Mouse (Mus musculus): Measurements from ENCODE around the gene Kcnq5.
"Not testable (repeated sequence)": the region's sequence is repeated elsewhere in the genome, so short reads cannot be mapped to it uniquely, and the experiment has no call there.

Kcnq5 gene

GRCm38 (mm10) chr1:21837387-21837786 is 124.4 kb downstream of the Kcnq5 start:
- no peak for DNase-seq

GRCm38 (mm10) chr1:21836337-21836736 is 125.4 kb downstream of the Kcnq5 start:
- DNase-seq: no peak

- no peak for DNase-seq
Observed at GRCm38 (mm10) chr1:21829909-21830455, 131.8 kb downstream of the Kcnq5 start.

GRCm38 (mm10) chr1:21820066-21820630 is 141.6 kb downstream of the Kcnq5 start:
- no peak for DNase-seq

- DNase-seq: no peak
Observed at GRCm38 (mm10) chr1:21805064-21805463, 156.7 kb downstream of the Kcnq5 start.

- no peak for DNase-seq
Observed at GRCm38 (mm10) chr1:21804477-21804866, 157.3 kb downstream of the Kcnq5 start.

GRCm38 (mm10) chr1:21803751-21804476 is 157.8 kb downstream of the Kcnq5 start:
- DNase-seq: no peak

- DNase-seq: no peak
Observed at GRCm38 (mm10) chr1:21780746-21781145, 181.0 kb downstream of the Kcnq5 start.

- no peak for DNase-seq
Observed at GRCm38 (mm10) chr1:21777560-21777959, 184.2 kb downstream of the Kcnq5 start.

GRCm38 (mm10) chr1:21773931-21774330 is 187.8 kb downstream of the Kcnq5 start:
- no peak for DNase-seq

GRCm38 (mm10) chr1:21770494-21770893 is 191.2 kb downstream of the Kcnq5 start:
- no peak for DNase-seq

GRCm38 (mm10) chr1:21749297-21749696 is 212.4 kb downstream of the Kcnq5 start:
- no peak for DNase-seq

- DNase-seq: no peak
Observed at GRCm38 (mm10) chr1:21729131-21729530, 232.6 kb downstream of the Kcnq5 start.

- DNase-seq: not testable (repeated sequence)
Observed at GRCm38 (mm10) chr1:21723231-21723630, 238.5 kb downstream of the Kcnq5 start.

GRCm38 (mm10) chr1:21721246-21721645 is 240.5 kb downstream of the Kcnq5 start:
- no peak for DNase-seq

GRCm38 (mm10) chr1:21714816-21715215 is 246.9 kb downstream of the Kcnq5 start:
- no peak for DNase-seq

- DNase-seq: no peak
Observed at GRCm38 (mm10) chr1:21712711-21713110, 249.0 kb downstream of the Kcnq5 start.

- no peak for DNase-seq
Observed at GRCm38 (mm10) chr1:21690458-21690857, 271.3 kb downstream of the Kcnq5 start.

GRCm38 (mm10) chr1:21688918-21689317 is 272.8 kb downstream of the Kcnq5 start:
- DNase-seq: no peak

- no peak for DNase-seq
Observed at GRCm38 (mm10) chr1:21684444-21684843, 277.3 kb downstream of the Kcnq5 start.

- DNase-seq: no peak
Observed at GRCm38 (mm10) chr1:21676805-21677204, 284.9 kb downstream of the Kcnq5 start.

- DNase-seq: no peak
Observed at GRCm38 (mm10) chr1:21660840-21661239, 300.9 kb downstream of the Kcnq5 start.

- no peak for DNase-seq
Observed at GRCm38 (mm10) chr1:21650820-21651219, 310.9 kb downstream of the Kcnq5 start.

- DNase-seq: no peak
Observed at GRCm38 (mm10) chr1:21635406-21635805, 326.3 kb downstream of the Kcnq5 start.

Measured in kidney, adult 8-10 months (tissue).